Mouse (Mus musculus): ENCODE results near the gene Crybb2.

The Crybb2 gene

DNA sequence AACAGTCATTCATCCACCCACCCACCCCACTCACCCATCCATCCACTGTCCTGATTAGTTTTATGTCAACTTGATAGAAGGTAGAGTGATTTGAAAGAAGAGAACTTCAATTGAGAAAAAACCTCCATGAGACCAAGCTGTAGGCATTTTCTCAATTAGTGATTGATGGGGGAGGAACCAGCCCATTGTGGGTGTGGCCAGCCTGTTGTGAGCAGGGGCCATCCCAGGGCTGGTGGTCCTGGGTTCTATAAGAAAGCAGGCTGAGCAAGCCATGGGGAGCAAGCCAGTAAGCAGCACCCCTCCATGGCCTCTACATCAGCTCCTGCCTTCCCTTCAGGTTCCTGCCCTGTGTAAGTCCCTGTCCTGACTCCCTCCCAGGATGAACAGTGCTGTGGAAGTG, at the start of gene Crybb2:
Crybb2 (minus strand) TSS at position 101 of the 400 bp plus-strand sequence.
- DNase-seq (ENCODE audit: low spot score in 2 of 2): no peak

DNA sequence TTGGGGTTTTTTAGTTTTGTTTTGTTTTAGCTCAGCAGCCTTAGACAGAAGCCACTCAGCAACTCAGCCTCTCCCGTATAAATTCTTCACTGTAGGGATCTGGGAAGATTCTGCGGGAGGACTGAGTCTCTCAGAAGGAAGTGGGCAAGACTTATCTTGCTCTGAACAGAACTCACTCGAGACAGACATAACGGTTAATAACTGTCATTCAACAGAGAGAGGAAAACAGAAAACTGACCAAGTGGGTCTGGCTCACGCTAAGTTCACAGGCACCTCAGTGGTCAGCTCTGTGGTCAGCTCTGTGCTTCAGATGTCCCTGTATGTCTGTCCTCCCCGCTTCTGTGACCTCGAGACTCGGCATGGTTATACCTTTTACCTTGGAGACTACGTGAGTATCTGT, 49.4 kb upstream of the Crybb2 start:
- no peak for DNase-seq (ENCODE audit: low spot score in 2 of 2)

DNA sequence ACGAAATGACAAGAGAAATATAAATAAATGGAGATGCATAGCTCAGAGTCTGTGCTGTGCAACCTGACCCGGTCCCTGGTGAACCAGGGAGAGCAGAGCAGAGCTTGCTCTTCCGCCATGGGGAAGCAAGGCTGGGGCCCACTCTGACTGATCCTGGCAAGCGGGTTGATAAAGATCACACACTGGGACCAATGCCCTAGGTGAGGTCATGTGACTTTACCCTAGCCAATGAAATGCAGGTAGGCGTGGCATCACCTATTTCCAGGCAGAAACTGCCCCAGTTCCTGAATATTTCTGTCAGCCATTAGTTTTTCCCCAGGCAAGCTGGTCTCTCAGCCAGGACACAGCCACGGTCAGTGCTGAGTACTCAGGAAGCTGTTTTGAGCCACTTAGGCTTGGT, 48.8 kb upstream of the Crybb2 start:
- no peak for DNase-seq (ENCODE audit: low spot score in 2 of 2)

DNA sequence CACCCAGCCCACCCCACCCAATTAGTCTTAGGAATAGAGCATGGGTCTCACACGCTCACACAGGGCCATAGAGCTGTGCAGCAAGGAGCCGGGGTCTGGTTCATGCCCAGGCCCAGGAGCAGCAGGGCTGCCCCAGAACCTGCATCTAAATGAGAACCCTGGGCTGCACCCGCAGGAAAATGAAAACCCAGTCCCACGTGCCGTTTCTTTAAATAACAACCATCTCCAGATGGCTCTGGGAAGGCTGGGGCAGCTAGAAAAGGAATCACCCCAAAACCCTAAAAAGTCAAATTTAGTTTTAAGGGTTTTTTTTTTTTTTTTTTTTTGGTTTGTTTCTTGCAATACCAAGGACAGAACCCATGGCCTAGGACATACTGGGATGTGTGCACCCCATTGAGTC, 47.4 kb upstream of the Crybb2 start:
- no peak for DNase-seq (ENCODE audit: low spot score in 2 of 2)

DNA sequence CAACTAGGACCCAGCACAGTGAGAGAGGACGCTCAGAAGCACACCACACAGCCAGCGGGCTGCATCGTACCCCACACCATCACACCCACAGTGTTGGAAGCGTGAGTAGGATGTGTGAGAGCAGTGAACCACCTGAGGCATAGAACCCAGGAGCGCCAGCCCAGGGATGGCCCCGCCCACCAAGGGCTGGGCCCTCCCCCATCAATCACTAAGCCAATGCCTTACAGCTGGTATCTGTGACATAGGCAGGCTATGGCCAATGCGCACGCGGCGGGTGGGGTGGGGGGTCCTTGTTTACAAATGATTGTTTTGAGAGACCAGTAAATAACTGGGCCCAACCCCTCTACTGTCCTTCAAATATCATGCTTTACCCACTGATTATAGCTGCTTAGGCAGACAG, 46.0 kb upstream of the Crybb2 start:
- DNase-seq (ENCODE audit: low spot score in 2 of 2): no peak

DNA sequence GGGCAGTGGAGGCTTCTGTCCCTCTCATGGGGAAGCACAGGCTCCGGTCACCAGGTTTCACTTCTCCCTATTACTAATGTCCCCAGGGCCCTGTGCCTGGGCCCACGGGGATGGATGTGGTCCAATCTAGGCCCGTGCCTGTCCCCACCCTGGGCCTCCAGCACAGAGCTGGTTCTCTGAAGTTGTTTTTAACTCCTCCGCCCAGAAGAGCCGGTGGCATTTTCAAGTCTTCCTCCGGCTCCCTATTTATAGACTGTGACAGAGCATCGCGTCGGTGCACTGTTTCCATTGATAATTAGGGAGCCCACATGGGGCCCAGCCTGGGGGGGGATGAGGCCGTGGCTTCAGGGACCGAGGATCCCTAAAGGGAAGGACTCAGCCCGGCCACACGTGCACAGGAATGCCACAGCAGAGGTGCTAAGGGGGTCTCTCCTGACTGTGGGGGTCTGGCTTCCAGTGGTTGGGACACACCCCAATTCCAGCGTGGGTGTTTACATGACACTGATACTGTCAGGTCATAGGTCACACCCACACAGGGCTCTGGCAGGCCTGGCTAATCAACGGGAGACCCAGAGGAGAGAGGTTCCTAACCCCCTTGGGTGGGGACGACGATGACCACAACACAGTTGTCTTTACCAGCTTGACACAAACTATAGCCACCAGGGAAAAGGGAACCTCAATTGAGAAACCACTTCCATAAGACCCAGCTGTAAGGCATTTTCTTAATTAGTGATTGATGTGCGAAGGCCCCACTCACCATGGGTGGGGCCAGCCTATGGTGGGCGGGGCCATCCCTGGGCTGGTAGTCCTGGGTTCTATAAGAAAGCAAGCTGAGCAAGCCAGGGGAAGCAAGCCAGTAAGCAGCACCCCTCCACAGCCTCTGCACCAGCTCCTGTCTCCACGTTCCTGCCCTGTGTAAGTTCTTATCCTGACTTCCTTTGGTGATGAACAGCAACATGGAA, 44.6 kb upstream of the Crybb2 start:
- DNase-seq (ENCODE audit: low spot score in 2 of 2): no peak

DNA sequence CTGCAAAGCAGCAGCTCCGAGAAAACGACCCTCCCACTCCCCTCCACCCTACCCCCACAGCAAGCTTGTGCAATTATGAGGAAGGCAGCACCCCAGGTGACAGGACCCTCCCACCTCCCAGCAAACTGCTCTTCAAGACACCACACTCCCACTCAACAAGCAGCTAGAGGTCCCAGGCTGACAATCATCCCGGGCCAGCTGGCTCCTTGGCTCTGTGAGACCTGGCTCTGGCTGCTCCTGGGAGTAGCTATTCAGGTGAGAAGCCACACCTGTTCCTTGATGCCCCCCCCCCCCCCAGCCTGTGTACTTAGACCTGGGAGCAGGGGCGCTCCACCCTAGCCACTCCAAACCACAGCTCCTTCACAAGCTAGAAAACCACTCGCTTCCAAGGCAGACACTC, 43.2 kb upstream of the Crybb2 start:
- DNase-seq (ENCODE audit: low spot score in 2 of 2): no peak

DNA sequence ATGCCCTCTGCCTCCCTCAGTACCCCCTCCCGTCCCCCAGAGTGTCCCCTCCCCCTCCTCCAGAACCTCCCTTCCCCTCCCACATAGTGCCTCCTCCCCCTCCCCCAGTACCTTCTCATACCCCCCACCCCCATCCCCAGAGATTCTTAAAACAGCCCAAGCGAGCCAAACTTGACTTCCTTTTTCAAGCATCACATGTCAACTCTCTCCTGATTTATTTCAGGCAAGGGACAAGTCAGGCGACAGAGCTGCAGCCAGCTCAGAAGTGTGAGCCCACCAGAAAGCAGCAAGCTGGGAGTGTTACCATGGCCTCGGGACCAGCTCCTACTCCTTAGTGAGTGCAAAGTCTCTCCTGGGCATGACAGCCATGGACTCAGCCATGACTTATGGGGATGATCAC, 41.4 kb upstream of the Crybb2 start:
- DNase-seq (ENCODE audit: low spot score in 2 of 2): no peak

DNA sequence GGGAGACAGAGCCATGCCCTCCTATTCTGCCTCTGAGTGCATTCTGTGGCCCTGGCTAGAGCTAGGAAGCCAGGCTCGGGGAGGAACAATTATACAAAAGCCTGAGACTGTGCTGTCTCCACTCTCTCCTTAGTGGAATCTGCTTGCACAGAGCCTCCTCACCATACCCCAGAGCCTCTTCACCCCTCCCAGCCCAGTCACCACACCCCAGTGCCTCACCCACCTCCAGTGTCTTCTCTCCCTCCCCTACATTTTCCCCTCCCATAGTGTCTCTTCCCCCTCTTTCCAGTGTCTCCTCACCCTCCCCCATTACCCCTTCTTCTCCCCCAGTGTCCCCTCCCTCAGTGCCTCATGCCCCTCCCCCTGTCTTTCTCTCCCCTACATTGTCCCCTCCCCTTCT, 41.0 kb upstream of the Crybb2 start:
- no peak for DNase-seq (ENCODE audit: low spot score in 2 of 2)

DNA sequence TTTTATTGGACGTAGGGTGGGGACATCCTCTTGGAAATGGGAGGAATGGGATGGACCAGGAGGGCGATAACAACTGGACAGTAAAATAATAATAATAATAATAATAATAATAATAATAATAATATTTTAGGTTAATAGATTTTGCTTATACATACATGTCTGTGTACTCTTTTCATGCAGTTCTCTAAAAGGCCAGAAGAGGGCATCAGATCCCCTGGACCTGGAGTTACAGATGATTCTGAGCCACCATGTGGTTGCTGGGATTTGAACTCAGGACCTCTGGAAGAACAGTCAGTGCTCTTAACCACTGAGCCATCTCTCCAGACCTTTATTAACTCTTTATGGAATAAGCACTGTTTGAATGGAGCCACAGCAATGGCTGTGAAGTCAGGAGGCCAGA, 39.7 kb upstream of the Crybb2 start:
- peak in 1 of 2 experiments; percentile 36 for DNase-seq (ENCODE audit: low spot score in 2 of 2)

DNA sequence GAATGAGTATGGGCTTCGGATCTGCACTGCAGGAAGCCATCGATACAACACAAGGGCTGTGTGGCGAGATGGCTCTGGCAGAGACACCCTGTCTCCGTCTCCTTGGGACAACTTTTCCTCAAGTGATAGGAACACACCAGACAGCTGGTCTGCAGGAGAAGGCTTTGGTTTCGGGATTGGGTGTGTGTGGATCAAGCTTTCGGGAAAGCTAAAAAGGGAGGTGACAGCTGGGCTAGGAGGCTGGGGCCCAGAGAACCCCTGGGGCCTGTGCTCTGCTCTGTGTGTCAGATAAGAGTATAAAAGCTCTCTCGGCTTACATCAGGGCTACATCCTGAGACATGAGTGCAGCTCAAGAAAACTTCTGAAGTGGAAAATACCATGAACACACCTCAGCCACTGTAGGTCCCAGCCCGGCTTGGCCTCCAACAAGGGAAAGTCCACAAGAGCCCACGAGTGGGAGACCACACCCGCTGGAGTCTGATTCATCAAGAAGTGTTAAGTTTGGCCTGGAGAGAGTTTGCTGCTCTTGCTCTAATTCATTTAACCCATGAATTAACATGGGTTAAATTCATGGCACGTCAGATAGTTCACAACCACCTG, 38.3 kb upstream of the Crybb2 start:
- no peak for DNase-seq (ENCODE audit: low spot score in 2 of 2)

DNA sequence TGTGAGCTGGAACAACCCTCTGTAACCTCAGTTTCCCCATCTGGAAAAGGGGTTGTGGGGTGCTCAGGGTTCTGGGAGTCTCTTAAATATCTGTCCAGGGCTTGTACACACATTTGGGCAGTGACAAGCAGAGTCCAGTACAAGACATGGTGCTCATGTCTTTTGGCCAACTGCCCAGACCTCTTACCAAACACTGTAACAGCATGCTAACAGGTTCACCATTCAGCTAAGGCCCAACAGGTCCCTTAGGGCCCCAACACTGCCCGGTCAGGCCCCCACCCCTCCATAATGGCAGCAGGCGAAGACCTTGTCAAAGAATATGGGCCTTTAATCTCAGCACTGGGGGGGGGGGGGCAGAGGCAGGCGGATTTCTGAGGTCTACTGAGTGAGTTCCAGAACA, 37.8 kb upstream of the Crybb2 start:
- no peak for DNase-seq (ENCODE audit: low spot score in 2 of 2)

DNA sequence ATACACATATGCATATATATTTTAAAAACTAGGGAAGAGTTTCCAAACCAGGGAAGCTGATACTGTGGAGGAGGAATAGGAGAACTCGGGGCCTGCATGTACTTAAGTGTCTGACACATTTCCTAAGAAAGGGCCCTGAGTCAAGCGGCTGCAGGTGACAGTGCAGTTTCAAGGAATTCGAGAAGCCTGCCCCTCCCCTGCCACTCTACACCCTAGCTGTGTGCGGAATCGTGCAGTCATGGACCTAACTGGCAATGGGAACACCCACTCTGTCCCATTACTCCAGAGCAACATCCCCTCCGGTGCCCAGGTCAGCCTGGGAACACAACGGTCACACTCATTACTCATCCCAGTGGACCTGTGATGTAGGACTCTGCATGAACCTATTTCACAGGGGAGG, 36.7 kb upstream of the Crybb2 start:
- no peak for DNase-seq (ENCODE audit: low spot score in 2 of 2)

DNA sequence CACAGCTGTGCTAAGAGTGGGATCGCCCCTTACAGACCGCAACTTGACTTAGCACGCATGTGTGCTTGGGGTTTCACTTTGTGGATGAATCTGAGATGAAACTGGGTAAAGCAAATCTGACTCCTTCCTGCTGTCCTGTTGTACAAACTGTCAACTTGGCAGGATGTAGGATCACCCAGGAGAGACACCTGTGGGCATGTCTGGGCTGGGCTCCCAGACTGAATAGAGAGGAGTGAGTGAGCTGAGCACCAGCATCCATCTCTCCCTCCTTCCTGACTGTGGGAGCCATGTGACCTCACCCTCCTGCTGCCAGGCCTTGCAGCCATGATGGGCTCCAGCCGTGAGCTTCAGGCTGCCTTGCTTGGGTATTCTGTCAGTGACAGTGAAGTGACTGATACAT, 35.6 kb upstream of the Crybb2 start:
- DNase-seq (ENCODE audit: low spot score in 2 of 2): no peak

DNA sequence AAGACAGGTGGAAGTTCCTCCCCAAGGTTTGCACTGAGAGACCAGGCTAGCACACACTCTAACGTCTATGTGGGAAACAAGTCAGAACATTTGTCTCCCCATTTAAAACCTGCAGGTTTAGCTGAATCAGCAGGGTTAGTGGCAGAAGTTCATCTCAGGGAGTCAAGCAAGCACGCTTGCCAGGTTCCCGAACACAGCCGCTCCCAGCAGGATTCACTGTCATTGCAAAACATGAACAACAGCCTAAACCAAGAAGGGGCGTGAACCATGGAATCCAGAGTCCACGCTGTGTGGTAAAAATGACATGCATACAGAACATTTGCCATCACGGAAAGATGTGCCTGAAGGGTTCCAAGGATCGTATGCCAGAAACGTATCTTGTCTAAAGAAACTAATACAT, 35.1 kb upstream of the Crybb2 start:
- DNase-seq (ENCODE audit: low spot score in 2 of 2): no peak

DNA sequence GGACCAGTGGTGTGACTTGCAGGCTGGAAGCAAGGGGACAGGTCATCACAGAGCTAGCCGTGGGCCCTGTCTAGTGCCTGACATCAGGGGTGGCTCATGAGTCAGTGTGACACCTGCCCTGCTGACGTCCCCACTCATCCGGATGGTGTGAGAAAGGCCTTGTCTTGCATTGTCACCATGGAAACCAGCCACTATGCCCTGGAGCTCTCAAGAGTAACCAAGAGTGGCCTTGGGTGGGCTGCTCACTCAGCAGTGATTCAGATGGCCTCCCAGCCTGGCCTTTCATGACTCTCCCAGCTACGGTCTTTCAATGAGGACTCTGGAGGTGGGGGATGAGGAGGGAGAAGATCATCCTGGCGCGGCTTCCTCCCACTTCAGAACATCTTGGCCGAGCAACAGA, 32.5 kb upstream of the Crybb2 start:
- no peak for DNase-seq (ENCODE audit: low spot score in 2 of 2)

DNA sequence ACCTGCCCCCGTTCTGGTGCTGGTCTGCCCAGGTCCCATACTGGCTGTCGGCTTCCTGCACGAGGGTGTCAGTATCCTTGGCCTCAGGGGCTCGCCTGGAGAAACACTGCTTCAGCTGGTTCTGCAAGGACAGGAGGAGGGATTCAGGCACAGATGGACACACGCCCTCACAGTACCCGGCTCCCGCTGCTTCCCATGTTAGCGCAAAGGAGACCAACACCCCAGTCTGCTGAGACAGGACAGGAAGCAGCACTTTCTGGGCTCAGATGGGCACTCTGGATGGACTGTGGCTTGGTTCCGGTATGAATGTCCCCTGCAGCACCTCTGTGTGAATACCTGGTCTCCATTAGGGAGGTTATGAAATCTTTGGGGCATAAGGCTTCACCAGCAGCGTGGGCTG, 31.5 kb upstream of the Crybb2 start:
- DNase-seq (ENCODE audit: low spot score in 2 of 2): no peak

DNA sequence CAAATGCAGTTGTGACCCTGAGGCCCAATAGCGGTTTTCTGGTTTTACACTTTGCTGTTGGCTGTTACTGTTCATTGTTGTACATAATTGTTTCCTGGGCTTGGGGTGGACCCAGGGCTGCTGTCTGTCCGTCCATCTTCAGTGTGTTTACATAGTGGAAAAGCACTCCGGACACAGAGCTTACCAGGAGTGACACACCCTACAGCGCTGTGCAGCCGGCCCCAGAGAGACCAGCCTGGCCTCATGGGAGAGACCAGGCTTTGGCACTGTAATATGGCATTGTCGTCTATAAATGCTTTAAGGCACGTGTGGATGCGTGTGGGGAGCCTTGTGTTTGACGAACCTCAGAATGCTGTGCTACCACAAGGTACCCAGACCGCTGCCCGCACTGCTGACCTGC, 30.5 kb upstream of the Crybb2 start:
- DNase-seq (ENCODE audit: low spot score in 2 of 2): no peak

DNA sequence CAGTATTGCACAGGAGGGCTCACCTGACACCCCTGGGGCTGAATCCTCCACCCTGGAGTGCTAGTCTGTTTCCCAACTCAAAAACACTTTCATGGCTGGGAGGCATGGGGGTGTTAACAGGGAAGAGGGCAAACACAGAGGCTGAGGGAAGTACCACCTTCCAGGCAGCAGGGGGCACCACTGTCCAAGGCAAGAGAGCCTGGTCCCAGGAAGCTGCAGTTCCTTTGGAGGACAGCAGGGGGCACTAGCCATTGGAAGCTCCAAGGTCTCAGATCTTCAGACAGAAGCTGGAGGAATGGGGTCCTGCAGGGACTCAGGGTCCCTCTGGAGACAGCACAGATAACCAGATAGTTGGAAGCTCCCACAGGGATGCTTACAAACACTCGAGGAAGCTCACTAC, 29.6 kb upstream of the Crybb2 start:
- DNase-seq (ENCODE audit: low spot score in 2 of 2): peak; percentile 65 to 92

DNA sequence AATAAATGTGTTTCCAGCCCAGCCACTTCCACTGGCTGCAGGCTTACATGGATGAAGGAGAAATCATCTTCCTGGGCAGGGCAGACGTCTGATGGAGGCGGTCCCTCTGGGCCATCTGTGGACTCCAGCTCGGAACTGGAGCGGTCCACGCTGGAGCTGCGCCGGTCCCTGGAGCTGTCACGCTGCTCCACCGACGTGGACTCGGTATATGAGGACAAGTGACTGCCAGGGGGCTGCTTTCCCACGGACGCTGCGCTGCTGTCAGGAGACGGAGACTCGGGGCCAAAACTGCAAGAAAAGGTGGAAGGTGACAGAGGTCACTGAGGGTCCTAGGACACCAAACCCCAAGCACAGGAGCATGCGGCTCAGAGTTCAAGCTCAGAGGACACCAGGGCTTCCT, 27.6 kb upstream of the Crybb2 start:
- no peak for DNase-seq (ENCODE audit: low spot score in 2 of 2)

DNA sequence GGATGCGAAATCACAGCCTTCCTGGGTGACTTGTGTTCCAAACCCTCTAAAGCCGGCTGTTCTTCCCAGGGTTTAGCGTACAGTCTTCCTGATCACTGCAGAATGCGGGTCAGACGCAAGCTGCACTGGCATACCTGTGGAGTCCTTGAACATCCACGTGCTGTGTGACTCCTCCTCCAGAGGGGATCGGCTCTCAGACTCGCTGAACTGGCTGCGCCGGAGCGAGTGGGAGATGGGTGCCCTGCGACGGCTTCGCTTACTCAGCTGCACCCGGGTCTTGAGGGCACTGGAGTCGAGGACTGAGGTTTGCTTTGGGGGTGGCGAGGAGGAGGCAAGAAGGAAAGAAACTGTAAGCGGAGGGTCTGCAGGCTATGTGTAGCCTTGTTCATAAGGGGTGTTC, 25.5 kb upstream of the Crybb2 start:
- no peak for DNase-seq (ENCODE audit: low spot score in 2 of 2)

DNA sequence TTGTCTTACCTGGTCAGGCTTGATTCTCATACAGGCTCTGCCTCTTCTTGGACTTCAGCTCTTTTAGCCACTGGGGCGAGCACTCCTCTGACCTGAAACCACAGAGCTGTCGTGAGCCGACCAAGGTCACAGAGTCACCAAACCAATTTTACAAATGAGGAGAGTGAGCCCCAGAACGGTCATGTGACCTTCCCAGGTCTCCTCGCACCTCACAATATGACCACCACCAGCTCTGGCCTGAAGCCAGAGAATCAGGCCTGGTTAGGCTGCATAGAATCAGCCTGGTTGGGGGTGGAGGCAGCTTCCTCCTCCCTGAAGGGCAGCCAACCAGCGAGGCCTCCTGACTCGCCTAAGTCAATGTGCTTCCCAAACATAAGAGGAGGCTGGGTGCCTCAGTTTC, 22.5 kb upstream of the Crybb2 start:
- DNase-seq (ENCODE audit: low spot score in 2 of 2): no peak

DNA sequence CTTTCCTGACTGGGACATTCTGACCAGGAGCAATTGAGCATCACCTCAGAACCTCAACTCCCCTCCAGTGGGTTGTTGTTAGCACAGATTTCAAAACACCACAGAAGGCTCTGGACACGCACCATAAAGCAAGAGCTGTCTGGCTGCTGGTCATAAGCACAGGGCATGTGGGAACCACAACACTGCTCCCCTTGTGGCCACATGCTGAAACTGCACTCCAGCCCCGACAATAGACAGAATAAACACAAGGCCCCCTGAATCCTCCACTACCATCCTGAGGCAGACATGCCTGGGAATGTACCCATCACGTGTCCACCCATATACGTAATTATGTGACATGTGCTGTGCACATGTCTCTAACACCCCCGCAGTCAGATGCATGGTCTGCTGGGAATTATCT, 21.2 kb upstream of the Crybb2 start:
- peak in 1 of 2 experiments; percentile 49 for DNase-seq (ENCODE audit: low spot score in 2 of 2)

Measured in thymus, postnatal 10 days (tissue).